Mouse (Mus musculus) retina, postnatal 7 days (tissue): ENCODE results near the gene Pakap.

Experiments used
- DNase-seq: peaks from one replicate; pipeline ENCODE4 v3.0.0-alpha.2; 2012; ENCODE audit warnings: low read depth, low spot score

The Pakap gene

DNA sequence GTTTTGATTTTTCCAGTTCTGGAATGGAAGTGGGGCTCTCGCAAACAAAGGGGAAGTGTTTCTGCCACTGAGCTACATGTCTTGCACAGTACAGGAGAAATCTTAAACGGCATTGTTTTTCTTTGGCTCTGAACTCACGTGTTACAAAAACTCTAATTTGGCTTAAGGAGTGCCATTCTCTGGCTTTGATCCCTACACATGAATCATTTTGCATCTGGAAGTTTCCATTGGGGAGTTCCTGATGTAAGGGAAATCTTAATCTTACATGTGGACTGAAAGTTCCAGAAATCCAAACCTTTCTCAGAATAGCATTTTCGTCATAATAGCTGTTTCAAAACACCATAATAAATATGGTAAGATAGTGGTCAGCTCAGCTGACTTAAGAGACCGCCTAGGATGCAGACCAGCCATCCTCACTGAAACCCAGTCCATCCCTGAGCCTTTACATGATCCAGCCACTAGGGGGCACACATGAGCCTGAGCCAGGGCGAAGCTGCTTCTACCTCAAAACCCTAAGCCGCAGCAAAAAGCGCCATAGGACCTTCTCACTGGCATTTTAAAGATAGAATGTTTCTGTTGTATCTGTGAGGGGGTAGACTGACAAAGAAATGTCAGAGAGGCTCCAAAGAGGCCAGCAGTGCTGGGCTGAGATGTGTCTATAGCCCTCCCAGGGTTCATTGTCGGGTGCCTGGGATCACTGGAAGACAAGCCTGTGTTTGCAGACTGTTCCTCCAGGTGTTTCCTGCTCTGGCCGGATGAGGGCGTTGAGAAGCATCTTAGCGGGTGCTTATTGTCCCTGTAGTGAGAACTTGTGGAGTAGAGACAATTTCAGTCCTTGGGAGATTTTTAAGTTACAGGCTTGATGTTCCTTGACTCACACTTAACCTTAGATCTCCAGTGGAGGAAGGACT is 105.3 kb downstream of the Pakap start:
- DNase-seq, result peak; percentile 58

DNA sequence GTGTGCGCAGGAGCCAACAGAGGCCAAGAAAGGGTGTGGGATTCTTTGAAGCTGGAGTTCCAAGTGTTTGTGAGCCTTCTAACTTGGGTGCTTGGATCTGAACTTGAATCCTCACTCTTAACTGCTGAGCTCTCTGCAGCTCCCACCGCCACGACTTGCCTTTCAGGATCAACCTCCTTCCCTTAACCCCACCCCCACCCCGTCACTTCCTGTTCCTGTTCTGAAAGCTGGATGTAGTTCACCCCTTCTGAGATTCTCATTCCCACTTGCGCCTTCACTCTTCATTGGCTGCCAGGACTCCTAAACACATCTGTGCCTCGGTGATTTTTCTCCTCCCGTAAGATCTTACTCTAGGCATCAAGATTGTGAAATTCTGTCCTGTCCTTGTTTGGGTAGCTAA is 106.4 kb downstream of the Pakap start:
- DNase-seq, result no peak

DNA sequence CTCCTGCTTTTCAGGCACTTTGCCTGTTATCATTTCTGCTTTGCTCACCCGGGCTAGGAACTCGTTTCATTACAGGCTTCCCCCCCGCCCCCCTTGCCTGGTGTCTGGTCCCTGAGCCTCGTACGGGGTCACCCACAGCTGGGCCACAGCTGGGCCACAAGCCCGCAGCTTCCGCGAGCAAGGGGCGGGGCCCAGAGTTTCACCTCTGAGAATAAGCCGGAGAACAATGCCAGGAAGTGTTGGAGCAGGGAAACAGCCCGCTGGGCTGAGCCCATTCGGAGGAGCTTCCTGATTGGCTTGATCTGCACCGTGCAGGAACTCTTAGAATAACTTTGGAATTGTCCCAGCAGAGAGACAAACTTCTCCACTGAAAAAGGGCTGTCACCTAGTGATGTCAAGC is 107.4 kb downstream of the Pakap start:
- no peak for DNase-seq

DNA sequence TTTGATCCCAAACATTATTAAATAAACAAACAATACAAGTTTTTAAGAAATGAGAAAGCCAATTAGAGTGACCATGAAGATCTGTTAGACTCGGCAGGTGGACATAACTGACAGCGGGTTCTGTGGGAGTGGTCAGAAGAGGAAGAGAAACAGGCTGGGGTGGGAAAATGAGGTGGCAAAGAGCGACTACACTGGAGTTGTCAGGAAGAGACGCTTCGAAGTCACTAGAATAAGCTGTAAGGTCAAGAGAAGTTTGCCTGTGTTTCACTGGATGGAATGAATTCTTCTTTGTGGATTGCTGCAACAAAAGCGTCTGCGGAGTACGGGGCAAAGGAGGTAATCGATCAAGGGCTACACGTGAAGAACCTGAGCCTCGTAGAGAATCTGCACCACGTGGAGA is 109.9 kb downstream of the Pakap start:
- DNase-seq, result no peak

DNA sequence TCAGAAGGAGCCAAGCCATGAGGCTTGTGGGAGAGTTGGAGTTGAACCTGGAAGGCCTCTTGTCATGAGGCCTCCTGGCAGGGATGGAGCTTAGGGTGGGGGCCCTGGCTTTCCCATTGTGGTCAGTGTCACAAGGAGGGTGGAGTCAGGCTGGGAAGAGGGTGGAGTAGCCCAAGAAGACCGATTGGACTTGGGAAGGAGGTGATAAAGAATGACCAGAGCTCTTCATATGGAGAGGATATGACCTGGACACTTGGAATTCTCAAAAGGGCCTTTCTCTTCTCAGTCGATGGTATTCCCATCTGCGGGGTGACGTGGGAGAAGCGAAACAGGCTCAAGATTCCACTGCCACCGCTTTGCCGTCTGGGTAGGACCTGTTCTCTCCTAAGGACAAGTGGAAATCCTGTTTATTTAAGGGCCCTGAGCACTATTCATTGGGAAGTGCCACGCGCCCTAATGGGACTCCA is 111.0 kb downstream of the Pakap start:
- DNase-seq, result no peak

DNA sequence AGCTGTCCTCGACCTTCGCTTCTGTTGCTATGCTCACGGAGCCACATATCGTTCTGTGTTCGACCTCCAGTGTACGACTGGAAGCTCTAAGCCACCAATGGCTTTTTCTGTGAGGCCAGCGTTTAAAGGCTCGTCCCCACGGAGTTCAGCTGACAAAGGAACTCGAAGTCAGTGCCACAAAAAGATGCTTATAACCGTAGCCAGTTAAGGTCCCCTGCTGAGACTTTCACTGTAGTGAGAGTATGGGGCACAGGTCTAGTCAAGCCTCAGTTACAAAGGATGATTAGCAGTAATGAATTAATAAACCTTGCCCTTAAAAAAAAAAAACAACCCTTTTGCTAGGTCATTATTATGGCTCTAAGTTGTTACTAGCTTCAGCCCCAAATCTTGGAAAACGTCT is 112.2 kb downstream of the Pakap start:
- DNase-seq, result no peak

DNA sequence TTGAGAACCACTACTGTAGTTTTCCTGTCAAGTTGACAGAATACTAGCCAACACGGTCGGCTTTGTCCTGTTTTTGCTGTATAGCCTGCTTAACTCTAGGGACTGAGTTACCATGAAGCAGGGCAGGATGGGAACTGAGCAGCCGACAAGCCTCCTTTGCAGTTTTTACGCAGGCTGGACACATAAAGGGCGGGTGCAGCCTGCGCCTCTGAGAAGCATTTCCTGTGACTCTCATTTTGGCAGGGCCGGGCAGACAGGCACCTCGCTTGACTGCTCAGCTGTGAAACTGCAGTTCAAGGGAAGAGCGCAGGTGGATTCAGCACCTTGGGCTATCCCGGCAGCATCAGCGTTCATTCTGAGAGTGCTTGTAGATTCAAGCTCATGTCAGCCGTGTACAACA is 113.5 kb downstream of the Pakap start:
- DNase-seq, result peak; percentile 13

DNA sequence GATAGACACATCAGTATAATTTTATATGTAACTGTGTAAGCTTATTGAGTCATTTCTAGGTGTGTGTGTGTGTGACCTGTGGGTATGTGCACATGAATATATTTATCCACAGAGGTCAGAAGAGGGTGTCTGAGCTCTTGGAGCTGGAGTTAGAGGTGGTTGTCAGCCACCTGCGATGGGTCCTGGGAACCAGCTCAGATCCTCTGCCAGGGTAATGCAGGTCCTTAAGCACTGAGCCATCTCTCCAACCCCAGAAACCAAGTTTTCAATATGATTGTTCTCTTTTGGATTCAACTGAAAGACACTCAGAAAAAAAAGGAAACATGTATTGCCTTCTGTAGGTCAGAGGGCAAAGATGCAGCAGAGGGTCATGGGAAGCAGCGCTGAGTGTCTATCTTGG is 114.4 kb downstream of the Pakap start:
- DNase-seq, result no peak

DNA sequence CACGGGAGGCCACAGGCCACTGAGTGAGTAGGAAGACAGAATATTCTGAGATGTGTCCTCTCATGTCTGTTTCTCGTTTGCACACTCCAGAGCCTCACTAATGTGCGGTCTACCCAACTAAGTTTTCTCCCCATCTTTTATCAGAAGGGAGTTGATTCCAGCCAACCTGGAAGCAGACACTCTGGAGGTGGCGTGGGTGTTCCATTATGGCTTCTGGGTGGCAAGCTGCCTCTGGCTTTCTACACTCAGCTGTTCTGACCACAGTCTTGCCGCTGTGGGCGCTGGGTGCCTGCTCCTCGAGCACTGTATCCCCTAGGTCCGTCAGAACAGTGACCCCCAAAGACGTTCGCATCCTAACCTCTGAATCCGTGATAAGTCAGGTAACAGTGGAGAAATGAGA is 115.0 kb downstream of the Pakap start:
- no peak for DNase-seq

DNA sequence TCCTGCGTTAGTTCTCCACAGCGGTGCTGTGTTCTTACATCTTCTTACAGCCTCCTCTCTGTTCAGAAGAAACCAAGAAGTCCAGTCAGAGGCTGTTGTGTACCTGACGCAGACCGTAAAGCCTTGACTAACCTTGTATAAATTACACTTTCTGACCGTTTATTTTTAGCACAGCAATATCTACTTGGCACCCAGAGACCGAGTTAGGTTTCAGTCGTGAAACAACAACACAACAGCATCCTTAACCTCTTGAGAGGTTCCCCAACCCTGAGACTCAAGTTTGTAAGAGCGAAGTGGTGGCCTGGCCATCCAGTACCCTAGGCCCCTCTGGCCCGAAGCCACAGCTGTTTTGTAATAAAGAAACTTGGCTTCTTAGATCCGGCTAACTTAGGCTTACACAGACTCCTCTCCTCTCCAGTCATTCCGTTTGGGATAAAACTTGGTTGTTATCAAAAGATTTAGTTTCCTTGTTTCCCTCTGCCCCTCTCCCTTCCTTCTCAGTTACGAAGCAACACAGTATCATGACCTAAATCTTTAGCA is 116.8 kb downstream of the Pakap start:
- no peak for DNase-seq

DNA sequence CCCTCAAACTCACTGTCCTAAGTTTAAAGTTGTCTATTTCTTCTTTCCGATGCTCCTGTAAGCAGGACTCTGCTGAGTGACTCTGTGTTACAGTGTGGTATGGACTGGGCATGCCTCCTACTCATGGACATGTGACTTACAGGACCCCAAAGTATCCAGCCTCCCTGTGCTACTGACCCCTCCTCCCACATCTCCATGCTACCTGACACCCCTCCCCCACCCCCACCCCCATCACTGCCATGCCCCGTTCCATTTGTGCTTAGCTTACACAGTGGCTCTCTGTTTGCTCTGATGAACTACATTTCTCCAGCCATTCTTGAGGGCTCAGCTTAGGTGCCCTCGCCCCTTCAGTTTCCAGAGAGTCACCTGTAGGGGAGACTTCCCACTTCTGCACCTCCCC is 118.8 kb downstream of the Pakap start:
- DNase-seq, result no peak

DNA sequence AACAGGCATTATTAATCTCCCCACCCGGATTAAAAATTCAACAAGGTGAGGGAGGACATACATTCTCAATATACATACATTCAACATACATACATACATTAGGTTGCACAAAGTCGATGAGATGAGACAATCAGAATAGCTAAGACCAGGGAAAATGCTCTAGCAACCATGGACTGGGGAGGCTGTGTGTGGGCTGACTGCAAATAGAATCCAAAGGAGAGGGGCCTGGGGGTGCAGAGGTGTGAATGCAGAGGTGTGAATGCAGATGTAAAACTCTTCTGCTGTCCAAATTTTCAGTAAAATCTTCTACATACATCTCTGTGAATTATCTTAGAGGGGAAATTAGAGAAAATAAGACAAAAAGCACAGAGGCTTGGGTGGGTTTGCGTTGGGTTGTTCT is 119.6 kb downstream of the Pakap start:
- DNase-seq, result no peak

DNA sequence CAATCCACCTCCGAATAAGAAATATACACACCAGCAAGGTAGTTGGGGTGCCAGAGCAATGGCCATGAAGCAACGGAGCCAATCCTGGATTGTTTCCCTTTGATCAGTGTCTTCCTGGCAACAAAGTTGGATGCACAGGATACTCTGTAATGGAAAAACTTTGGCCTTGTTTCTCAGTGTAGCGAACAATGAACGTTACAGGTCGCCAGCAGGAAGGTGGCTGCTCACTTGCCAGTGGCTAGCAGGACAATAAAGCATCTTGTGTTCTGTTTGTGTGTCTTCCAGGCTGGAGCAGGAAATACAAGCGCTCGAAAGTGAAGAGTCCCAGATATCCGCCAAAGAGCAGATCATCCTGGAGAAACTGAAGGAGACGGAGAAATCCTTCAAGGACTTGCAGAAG is 120.2 kb downstream of the Pakap start:
- DNase-seq, result no peak

DNA sequence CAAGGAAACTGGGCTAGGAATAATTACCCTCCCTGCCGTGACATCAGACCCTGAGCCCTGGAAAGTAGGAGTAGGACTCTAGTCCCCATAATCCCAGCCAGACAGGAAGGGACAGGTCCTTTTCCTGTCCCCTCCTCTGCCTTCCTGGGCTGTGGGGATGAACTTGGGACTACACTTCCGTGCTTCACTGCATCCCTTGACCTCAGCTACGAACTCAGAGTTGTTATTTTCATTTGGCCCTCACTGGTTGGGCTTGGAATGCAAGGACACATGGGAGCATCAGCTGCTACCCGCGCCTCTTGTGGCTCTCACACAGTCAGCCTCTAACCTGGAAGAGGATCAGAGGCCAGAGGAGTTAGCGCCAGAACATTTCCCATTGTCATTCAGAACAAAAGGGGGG is 122.0 kb downstream of the Pakap start:
- no peak for DNase-seq

DNA sequence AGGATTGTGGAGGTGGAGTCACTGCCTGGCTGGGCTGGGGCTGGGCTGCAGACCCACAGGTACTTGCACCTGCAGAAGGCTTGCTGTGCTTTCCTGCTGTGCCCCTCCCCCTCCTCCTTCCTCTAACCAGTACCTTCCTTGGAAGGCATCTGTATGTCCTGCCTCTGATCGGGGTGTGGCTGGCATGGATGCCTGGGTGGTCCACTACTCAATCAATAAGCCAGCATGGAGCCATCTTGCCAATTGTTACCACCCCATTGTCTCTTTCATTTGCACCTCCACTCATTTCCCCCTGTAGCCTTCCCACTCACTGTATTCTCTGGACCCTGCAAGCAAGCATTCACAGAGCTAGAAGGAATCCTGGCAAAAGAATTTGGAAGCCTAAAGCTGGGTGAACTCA is 122.8 kb downstream of the Pakap start:
- DNase-seq, result no peak

DNA sequence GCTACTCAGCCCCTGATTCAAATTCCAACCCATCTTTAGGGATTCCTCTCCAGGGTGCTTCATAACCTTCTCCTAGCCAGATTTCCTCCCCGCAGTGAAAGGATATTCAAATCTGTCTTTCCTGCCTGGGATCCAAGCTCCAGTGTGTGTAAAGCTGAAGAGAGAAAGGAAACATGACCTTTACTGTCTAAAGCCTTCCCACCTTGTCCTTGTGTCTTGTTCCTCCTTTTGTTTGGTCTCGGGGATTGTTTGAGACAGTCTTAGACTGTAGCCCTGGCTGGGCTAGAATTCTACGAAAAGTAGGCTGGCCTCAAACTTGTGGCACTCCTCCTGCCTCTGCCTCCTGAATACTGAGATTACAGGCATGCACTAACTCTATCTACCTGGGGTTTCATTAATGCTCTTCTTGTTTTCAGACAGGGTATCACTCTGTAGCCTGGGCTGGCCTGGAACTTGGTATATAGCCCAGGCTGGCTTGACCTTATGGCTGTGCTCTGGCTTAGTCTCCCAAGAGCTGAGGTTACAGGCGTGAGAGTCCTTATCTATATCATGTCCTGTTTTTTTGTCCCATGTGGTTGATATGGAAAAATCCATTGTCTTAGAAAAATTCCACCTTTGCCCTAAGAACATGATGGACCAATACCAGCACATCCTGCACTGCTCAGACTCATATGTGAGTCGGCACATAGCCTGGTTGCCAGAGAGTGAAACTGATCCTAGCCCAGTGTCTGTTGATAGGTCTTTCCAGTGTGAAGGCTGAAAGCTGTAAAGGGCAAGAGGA is 126.6 kb downstream of the Pakap start:
- no peak for DNase-seq

DNA sequence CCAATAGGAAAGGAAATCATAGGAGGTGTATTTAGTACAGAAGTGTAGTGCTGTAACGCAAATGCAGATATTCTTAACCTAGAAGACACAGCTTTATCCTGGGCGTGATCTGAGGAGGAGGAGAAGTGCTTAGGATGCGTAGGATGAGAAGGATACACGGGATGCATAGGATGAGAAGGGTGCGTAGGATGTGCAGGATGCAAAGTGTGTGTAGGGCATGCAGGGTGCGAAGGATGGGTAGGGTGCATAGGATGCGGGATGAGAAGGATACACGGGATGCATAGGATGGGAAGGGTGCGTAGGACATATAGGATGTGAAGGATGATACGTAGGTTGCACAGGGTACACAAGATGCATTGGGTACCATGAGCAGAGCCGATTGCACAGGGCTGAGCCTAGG is 129.0 kb downstream of the Pakap start:
- DNase-seq, result no peak

DNA sequence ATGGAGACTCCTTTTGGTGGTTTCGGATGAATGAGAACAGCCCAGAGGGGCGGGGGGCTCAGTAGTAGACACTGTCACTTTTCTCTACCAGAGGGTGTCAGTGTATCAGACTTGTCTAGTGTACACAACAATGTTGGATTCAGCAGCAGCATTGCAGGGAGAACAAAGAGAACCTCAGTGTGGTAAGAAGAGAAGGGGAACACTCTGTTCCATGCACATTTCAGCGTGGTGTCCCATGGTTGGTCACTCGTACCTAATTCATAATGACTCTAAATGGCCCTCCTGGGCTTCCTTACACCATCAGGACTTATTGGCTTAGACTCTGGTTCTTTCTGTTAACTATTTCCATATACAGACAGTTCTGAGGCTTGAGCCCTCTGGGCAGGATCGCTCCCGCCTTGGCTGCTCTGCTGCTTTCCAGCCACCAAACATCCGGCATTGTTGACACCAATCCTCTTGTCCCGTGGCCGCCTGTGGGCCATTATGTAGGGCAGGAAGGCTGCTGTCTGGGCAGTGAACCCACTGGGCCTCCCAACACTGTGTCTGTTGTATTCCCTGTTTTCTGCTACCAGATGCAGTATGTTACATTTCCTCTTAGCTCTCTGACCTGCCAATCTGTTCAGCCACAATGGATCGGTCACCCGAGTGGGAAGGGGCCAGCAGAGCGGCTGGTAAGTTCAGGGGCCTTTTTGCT is 130.1 kb downstream of the Pakap start:
- DNase-seq, result no peak

DNA sequence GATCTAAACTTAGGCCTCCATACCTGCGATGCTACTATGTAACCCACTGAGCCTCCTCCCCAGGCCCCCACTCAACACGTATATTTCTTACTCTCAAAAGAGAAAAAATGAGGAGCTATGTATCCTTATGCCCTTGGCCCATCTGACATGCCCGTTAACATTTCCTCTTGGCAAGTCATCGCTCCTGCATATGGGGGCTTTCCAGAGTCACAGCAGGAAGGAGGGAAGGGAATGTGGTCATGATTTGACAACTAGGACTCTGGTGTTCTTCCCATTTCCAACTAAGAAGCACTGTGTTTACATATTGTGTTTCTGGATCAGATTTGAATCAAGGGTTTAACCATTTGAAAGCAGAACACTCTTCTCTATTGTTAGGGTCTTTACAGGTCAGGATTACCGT is 133.6 kb downstream of the Pakap start:
- no peak for DNase-seq

DNA sequence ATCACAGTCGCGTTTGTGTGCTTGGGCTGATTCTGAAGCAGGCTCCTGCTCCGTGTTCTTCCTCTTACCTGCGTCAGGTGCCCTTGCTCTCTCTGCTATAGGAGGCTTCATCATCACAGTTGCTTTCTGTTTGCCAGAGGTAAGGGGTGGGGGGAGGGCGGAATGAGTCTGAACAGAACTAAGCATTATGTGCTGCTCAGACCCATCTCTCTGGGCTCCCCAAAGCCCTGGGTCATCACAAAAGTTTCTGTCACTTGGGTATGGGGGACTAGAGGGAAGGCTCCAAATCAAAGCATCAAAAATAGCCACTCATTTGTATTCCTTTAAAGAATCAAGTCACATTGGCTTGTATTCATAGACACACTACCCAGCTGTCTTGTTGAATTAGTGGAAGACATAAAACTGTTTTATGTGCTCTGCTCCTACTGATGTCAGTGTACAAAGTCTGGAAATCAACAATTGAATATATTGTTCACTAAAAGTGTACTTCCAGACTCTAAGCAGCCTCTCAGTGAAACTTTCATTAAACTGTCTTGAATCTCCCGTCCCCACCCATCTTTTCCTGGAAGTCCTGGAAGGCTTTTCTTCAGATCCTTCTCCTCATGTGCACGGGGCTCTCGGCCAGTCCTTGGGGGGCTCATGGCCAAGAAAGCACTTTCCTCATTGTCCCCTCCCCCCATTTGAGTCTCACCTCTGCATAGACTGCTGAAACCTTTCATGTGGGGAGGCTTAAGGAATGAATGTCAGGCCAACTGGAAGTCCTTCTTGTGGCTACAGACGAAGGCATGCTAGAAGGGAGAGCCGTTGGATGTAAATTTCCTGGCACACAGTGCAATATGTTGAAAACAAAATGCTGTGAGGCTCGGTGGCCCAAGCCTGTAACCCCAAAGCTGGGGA is 135.8 kb downstream of the Pakap start:
- no peak for DNase-seq

DNA sequence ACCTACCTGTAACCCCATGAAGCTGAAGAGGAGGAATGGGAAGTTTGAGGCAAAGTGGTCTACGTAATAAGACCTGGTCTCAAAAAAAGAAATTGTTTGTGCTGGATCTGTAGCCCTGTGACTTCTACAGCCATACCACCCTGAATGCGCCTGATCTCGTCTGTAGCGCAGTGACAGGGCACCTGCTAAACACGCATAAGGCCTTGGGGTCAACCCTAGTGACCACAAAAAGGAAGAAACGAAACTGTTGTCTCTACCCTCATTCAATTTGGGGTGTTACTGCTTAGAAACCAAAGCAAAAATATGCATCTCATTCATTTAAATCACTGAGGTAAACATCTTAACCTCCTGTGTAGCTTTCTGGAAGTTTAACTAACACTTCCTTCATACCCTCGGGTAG is 136.6 kb downstream of the Pakap start:
- DNase-seq, result no peak
